Mouse (Mus musculus): ENCODE measurements at regions not wholly inside any gene's neighbourhood (a gene's known extent, or its start where the extent isn't known, plus 50 kb on each side); places are given as distances from the start of the nearest gene placed in this dataset.

- no peak for DNase-seq (ENCODE audit: inconsistent ontology term)
Observed at GRCm38 (mm10) chr19:56039091-56040004, 247.6 kb upstream of the Habp2 start.

DNA sequence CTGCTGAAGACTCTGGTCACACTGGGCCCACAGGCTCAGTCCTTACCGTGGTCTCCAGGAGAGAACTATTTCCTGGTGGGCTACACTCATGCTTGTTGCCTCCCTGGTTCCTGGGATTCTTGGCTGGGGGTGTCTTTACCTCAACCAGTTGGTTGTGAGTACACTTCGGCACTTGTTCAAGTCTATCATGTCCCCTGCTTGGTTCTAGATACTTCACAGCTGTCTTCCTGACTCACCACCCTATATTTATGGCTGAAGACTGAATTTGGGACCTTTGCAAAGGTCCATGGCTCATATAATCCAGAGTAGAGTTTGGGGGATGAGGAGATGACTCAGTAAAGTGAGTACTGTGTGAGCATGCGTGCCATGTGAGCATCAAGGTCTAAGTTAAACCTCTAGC is 245.0 kb upstream of the Habp2 start:
- no peak for DNase-seq (ENCODE audit: inconsistent ontology term)

DNA sequence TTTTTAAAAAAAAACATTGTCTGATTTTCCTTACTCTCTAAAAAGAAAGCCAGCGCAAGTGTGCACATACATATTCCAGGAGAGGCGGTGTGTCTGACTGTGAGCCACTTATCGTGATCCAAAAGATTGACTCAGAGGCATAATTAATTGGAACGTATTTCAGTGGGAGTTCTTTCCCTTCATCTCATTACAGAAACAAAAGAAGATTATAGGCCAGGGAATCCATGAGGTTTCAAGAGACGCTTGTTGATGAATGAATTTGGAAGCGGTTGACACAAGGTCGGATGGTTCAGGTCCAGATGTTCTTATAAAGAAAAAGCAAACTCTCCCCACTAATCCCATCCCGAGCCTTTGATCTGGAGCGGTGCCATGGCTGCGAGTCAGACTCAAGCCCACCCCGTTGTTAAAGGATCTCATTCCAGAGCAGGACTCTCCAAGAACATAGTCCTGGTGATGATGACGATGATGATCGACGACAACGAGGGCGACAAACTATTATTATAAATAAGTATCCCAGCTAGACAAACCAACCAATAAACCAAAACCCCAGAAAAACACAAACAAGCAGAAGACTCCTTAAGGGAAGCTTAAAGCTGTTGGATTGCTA is 240.1 kb upstream of the Habp2 start:
- DNase-seq (ENCODE audit: inconsistent ontology term), result peak; percentile 65

DNA sequence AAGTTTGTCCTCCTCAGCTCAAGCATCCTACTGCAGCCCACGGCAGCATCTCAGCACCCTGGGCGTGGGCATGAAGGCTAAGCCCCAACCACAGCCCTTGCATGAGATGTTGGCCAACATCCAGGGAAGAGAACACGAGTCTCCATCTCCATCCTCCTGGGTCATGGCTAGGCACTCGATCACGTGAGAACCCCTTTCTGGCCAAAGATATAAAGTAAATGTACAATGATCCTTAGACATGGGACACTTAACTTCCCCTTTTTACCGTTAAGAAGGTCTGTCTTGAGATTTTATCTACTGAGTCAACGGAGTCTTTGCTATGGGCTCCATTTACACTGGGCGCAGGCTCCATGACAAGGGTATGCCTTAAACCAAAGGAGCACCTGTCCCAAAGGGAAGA is 232.8 kb upstream of the Habp2 start:
- no peak for DNase-seq (ENCODE audit: inconsistent ontology term)

DNA sequence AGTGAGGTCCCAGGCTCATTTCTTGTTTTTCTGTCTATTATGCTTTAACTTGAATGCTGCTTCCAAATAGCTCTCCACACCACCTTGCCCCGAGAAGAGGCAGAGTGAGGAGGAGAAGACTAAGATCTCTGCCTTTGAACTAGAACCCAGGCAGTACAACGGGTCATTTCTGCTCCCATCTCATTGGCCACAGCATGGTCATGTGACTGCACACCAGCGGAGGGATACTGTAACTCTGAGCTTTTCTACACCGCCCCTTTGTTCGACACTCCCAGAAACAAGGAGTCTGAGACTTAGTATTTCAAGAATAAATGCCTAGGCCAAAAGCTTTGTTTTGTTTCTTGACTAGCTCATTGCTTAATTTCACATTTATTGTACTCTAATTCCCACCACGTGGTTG is 230.5 kb upstream of the Habp2 start:
- no peak for DNase-seq (ENCODE audit: inconsistent ontology term)

GRCm38 (mm10) chr19:56061882-56062540 is 224.9 kb upstream of the Habp2 start:
- DNase-seq (ENCODE audit: inconsistent ontology term), result no peak

DNA sequence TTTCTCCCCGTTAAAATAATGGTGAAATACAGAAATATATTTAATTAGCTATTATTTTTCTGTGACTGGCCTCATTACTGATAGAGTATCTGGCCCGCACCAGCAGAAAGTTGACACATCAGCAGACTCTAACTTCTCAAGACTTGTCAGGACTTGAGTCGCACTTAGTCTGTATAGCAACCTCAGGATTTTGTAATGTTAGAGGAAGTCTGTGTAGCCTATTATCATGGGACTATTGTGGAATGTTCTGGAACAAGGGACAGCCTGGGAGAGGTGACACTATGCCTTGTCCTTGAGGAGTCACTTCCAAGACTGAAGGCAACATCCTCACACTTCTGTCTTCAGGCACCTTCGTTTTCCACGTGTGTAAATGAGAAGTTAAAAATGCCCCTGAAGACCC is 223.8 kb upstream of the Habp2 start:
- DNase-seq (ENCODE audit: inconsistent ontology term), result no peak

- no peak for DNase-seq (ENCODE audit: inconsistent ontology term)
Observed at GRCm38 (mm10) chr19:56065730-56066129, 221.2 kb upstream of the Habp2 start.

- DNase-seq (ENCODE audit: inconsistent ontology term), result no peak
Observed at GRCm38 (mm10) chr19:56068165-56068564, 218.8 kb upstream of the Habp2 start.

- peak; percentile 13 for DNase-seq (ENCODE audit: inconsistent ontology term)
Observed at GRCm38 (mm10) chr19:56068854-56069253, 218.1 kb upstream of the Habp2 start.

GRCm38 (mm10) chr19:56069266-56069665 is 217.7 kb upstream of the Habp2 start:
- peak; percentile 84 for DNase-seq (ENCODE audit: inconsistent ontology term)

GRCm38 (mm10) chr19:56071340-56071739 is 215.6 kb upstream of the Habp2 start:
- peak; percentile 39 for DNase-seq (ENCODE audit: inconsistent ontology term)

DNA sequence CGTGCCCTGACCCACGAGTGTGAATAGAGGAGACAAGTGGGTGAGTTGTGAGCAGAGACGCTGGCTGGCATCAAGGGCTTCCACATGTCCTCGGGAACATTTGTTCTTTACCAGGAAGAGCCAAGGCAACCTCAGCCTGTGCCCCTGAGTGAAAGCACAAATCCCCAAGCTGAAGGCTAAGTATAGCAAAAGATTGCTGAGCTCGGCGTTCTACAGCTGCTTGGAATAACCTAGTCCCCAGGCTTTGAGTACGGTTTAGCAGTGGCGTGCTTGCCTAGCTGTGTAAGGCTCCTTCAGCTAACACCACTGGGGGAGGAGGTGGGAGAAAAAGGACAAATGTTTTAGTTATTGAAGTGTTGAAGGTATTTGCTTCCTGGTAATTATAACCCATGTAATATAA is 210.8 kb upstream of the Habp2 start:
- DNase-seq (ENCODE audit: inconsistent ontology term), result no peak

DNA sequence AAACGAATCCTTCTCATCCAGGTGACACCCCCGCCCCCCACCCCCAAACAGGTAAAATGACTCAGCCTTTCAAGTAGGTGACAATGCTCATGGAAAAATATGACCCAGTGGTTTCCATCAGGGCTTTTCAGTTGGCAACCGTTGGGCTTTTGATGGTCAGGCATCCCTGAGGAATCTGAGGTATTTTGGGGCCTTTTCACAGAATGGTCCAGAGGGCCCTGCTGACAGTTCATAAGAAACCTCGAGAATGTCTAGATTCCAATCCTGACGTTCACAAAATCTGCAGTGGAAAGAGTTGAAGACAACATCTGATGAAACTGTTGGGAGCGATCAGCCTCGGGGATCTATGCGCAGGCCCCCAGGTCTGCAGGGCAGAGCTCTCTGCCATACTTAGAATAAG is 209.4 kb upstream of the Habp2 start:
- DNase-seq (ENCODE audit: inconsistent ontology term), result peak; percentile 87

DNA sequence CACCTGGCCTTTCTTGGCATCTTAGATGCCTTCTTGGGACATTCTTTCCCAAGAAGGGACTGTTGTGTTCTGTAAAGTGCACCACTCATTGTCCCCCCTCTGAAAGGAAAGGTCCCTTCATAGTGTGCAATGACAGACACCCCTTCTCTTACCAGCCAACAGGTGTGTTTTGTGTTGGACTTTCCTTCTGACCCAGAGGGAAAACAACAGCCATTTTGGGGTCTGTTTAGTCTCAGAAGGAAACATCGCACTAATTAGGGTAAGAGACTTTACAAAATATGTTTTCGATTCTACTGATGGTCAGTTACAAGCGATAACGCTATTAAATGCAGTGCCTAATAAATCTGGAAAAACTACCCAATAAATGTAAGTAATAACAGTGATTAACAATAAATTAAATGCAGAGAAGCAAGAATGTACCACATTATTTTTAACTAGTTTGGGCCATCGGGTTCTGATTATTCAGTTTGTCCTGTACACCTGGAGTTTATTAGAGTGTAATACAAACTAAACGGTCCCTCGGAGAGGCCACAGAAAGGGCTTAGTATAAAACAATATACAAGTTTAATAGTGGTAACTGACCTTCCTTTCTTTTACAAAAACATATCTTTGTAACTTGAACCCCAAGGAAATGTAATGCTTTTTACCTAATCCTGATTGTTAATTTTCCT is 200.4 kb upstream of the Habp2 start:
- no peak for DNase-seq (ENCODE audit: inconsistent ontology term)

DNA sequence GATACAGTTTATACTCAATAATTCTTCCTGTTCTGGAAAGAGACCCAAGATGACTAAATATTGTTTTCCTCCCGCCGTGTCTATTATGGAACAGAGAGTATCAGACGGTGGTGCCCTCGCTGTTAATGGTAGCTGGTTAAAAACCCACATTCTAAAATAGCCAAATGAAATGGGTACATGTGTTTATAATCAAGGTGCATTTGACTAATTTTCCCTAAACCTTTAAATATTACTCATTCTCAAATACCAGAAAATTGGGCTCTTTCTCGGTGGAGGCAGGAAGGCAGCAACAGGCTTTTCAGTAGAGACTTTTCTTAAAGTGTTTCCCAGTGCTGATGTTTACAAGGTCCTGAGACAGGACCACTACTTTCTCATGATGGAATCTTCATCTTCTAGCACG is 199.8 kb upstream of the Habp2 start:
- no peak for DNase-seq (ENCODE audit: inconsistent ontology term)

DNA sequence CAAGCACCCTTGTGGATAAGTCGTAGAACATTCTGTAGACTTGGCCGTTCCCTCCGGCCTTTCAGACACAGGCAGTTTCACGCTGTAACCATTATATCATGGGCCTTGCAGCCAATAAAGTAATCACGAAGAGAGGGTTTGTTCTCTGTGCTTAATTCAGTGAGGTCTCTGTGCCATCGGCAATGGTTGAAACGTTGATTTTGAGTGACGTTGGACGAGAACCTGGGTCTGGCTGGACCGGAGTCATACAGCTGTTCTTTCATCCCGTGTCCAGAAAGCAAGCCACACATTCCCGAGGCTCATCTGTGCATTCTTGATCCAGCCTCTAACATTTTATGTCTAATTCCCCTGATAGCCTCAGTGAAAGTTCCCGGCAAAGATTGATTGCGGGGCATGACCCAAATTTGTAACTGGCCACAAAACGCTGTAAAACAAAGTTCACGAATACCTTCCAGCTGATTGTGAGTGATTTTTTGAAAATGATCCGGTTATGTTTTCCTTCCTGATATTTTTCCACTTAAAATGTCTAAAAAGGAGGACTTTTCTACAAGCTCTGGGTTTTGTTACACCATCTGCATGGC is 197.1 kb upstream of the Habp2 start:
- no peak for DNase-seq (ENCODE audit: inconsistent ontology term)

DNA sequence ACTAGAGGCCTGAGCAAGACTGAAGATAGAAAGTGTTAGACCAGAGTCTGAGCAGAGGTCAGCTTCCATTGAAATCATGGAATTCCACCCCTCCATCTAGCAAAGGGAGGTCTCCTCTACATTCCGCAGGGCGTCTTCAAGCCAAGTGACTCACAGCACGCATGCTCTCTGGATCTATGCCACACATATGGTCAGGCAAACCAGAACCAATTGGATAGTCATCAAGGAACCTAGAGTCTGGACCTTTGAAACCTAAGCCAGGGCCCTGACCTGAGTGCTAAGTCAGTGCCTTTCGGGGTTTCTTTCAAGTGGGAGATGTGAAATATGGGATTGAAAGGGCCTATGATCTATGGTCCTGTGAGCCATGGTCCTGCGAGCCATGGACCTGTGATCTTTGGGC is 195.4 kb upstream of the Habp2 start:
- DNase-seq (ENCODE audit: inconsistent ontology term), result peak; percentile 31

DNA sequence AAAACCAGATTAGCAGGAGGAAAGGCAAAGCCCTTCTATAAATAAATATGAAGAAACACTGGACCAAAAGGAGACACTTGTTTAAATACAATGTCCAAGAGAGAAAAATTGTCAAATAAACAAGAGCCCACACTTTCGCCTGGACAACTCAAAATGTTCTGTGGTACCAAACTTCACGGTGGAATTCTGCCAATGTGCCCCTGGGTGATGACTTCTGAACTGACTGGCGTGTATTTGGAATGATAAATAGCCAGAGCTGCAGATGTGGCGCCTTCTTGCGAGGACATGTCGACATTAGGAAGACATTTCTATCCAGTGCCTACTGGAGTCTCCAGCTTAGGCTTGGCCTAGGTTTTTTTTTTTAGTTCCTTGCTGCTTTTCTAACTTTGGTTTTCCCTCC is 191.1 kb upstream of the Habp2 start:
- DNase-seq (ENCODE audit: inconsistent ontology term), result no peak

DNA sequence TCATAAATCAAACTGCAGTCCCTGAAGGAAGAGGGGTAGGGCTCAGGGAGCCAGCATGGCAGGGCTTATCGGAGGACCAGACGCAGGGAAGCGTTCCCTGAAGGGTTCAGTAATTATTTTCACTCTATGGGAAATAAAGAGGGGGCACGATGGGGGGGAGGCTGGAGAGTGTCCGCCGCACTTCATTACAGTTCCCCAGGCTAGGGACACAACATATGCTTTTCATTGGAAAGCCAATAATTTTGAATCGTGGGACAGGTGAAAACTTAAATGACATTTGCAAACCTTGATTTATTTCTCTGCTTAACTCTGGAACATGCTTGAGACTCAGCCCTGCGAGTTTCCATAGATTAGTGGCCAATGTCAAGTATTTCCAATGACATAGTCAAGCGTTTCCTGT is 187.2 kb upstream of the Habp2 start:
- no peak for DNase-seq (ENCODE audit: inconsistent ontology term)

DNA sequence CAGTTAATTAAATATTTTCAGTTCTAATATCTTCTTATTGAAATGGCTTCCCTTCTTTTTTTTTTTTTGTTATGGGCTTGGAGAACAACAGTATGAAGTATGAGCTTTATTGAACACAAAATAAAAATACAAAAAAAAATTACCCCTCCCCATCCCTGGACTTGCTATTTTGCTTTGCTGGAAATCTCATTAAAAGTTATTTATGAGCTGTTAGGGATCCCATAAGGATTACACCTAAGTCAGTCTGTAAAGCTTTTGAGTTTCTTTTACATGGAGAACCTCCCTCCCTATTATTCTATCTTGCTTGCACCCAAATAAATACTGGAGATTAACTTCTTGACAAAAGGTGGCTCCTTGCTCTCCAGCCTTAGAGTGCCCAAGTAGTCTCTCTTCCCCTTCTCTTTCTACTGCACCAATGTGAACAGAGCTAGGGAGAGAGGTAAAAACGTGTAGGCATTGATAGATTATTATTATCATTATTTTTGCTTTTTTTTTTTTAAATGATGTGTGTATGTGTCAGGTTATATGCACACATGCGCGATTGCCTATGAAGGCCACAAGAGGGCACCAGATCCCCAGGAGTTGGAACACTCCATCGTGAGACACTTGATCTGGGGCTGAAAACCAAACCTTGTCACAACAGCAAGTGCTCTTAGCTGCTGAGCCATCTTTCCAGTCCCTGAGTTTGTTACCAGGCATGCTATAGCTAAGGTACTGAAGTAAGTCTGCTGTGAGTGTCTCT is 186.6 kb upstream of the Habp2 start:
- no peak for DNase-seq (ENCODE audit: inconsistent ontology term)
